Mouse (Mus musculus) MEL (cell line): ENCODE measurements around the gene Vmn1r10.

Source experiments
- CHD2 ChIP-seq: IDR thresholded peaks from 2 replicates; pipeline ENCODE4 v1.6.1; 2011; ENCODE audit warnings: low read length, improper control_type of control experiment
- CTCF ChIP-seq, 3 experiments: IDR thresholded peaks in 2 of 3; conservative IDR thresholded peaks in 1 of 3; 2 replicates each; pipeline ENCODE4 v1.5.1; 2011 to 2012; ENCODE audit warnings: low read length in 3 of 3, low read depth in 2 of 3, mild to moderate bottlenecking in 2 of 3, improper control_type of control experiment in 1 of 3, inconsistent platforms in 1 of 3, mixed read lengths in 1 of 3, moderate library complexity in 1 of 3; ENCODE audit not compliant: control insufficient read depth in 1 of 3, insufficient read depth in 1 of 3, poor library complexity in 1 of 3, severe bottlenecking in 1 of 3
- E2F4 ChIP-seq: IDR thresholded peaks from 2 replicates; pipeline ENCODE4 v1.6.1; 2011; ENCODE audit warnings: low read depth, low read length, improper control_type of control experiment, borderline replicate concordance
- EP300 ChIP-seq, 2 experiments: IDR thresholded peaks; 2 replicates each; pipeline ENCODE4 v1.6.1; 2011; ENCODE audit warnings: improper control_type of control experiment in 2 of 2, low read length in 2 of 2, low read depth in 1 of 2, mild to moderate bottlenecking in 1 of 2
- POLR2A ChIP-seq, 2 experiments: IDR thresholded peaks; 2 replicates each; pipeline ENCODE4 v1.6.1; 2011 to 2012; ENCODE audit warnings: low read length in 2 of 2, mild to moderate bottlenecking in 2 of 2, control low read depth in 1 of 2, improper control_type of control experiment in 1 of 2, low read depth in 1 of 2, moderate library complexity in 1 of 2; ENCODE audit not compliant: control insufficient read depth in 1 of 2, insufficient read depth in 1 of 2, poor library complexity in 1 of 2

DNA sequence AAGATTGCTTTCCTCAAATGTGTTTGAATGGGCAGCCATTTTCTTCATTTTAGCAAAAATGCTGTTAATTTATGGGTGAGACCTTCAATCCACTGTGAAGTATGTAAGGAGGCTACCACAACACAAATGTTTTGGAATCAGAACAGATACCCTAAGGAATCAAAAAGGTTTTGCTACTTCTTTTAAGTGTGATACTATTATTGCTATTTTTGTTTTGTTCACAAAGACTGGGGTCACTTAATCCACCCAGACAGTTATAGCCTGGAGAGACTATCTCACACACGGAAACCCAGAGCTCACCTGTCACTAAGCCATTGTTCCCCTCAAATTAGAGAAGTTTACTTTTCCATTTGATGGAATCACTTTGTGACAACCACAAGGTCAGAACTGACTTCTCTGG, 23.9 kb downstream of the Vmn1r10 start, which contains the start of gene Vmn1r11:
- TF ChIP-seq CHD2 (no peak), POLR2A (IDR thresholded peaks at IDR 0.05; ENCODE audit: control insufficient read depth in 1 of 2, insufficient read depth in 1 of 2, low read depth in 1 of 2, low read length in 2 of 2, poor library complexity in 1 of 2) (no peak), E2F4 (no peak), EP300 (IDR thresholded peaks at IDR 0.05; ENCODE audit: low read depth in 1 of 2, low read length in 2 of 2) (no peak), CTCF (IDR thresholded peaks at IDR 0.05 in 2 of 3, conservative IDR thresholded peaks at IDR 0.05 in 1 of 3; ENCODE audit: control insufficient read depth in 1 of 3, insufficient read depth in 1 of 3, low read depth in 2 of 3, low read length in 3 of 3, poor library complexity in 1 of 3, severe bottlenecking in 1 of 3) (no peak)
